Mouse (Mus musculus) gastrocnemius, postnatal 25 days (tissue): Measurements from ENCODE around the gene Vmn1r54. TPM values are rescaled to one million over a fixed set of nuclear protein-coding genes. Genes with fewer than 3 reads are reported as not detected.
"Not testable (repeated sequence)": the region's sequence is repeated elsewhere in the genome, so short reads cannot be mapped to it uniquely, and the experiment has no call there.

Source experiments
- DNase-seq: peaks from one replicate; pipeline ENCODE4 v3.0.0; 2022
- long read RNA-seq, 2 experiments: library from polyadenylated mRNA; stranded (forward); transcript quantifications; one replicate each; pipeline ENCODE4 v2.0.0; 2021
- total RNA-seq, 2 experiments: library from RNA; stranded (reverse); gene quantifications; 1 replicate in 1 of 2; 2 replicates in 1 of 2; pipeline ENCODE4 v1.2.3; 2021

The Vmn1r54 gene
- total RNA-seq, result not detected
- long read RNA-seq, experiment 1, result 0 reads
- long read RNA-seq, experiment 2, result 0 reads

GRCm38 (mm10) chr6:90246000-90246399, at the start of gene Vmn1r54:
Vmn1r54 (plus strand) TSS chr6:90246300.
- no peak for DNase-seq

GRCm38 (mm10) chr6:90202493-90202892, 43.6 kb upstream of the Vmn1r54 start, which contains the start of gene V1ra8:
V1ra8 (plus strand) TSS chr6:90202793.
- DNase-seq, result not testable (repeated sequence)

DNA sequence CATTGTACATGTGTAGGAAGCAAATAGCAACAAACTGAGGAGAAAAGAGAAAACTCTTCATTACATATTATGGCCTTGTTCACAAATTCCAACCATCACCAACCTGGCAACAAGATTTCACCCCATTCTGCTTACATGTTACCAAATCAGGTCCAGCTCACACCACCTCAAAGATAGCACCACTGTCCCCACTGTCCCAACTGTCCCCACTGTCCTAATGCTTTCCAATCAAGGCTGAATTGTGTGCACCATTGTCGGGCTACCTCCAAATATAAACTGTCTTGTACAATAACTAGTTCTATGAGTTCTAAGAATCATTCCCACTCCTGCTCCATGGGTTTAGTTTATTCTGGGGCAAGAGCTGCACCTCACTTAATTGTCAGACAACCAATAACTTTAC, 21.8 kb upstream of the Vmn1r54 start, which contains the start of gene Vmn1r53:
TSS of gene Vmn1r53 (minus strand) at position 101 of the 400 bp plus-strand sequence.
- no peak for DNase-seq

DNA sequence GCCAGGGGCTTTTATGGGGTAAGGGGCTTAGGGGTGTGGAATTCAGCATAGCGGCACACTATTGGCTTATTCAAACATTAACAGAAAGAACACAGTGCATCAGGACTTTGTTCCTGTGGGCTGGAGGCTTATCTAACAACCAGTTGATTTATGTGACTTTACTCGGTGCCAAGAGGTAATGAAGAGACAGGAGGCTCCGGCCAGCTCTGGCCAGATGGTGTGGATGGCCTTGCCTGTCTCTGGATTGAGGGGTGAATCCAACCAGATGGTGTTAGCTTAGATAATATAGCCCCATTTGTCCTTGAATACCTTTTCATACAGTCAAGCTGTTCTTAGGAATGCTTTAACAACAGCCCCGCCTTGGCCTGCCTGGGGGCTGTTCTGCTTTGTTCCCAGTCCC, 14.0 kb upstream of the Vmn1r54 start:
- not testable (repeated sequence) for DNase-seq

GRCm38 (mm10) chr6:90232681-90233080, 13.4 kb upstream of the Vmn1r54 start:
- DNase-seq, result no peak

GRCm38 (mm10) chr6:90244019-90244418, 2.1 kb upstream of the Vmn1r54 start:
- DNase-seq, result no peak

DNA sequence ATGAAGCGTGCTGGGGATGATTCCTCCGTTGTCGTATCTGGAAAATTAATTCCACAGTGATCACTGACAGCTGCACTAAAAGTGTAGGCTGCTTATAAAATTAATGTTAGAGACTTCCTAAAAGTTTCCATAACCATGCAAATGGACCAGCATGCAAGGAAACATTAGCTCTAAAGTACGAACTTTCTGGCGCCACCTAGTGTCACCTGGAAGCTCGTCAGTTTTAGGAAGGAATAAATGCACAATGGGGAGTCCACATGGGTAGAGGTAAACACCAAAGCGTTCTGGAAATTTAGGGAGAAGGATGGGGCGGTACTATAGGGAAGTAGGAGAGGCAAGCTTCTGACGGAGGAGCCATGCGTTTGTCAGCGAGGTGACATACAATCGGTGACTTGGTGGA, 42.2 kb downstream of the Vmn1r54 start:
- DNase-seq, result no peak

- DNase-seq, result no peak
Measured at GRCm38 (mm10) chr6:90300919-90301318, 54.8 kb downstream of the Vmn1r54 start, which contains the start of gene BC048671. BC048671 (plus strand) TSS chr6:90301219.

- DNase-seq, result no peak
Measured at GRCm38 (mm10) chr6:90306315-90306975, 60.3 kb downstream of the Vmn1r54 start.

DNA sequence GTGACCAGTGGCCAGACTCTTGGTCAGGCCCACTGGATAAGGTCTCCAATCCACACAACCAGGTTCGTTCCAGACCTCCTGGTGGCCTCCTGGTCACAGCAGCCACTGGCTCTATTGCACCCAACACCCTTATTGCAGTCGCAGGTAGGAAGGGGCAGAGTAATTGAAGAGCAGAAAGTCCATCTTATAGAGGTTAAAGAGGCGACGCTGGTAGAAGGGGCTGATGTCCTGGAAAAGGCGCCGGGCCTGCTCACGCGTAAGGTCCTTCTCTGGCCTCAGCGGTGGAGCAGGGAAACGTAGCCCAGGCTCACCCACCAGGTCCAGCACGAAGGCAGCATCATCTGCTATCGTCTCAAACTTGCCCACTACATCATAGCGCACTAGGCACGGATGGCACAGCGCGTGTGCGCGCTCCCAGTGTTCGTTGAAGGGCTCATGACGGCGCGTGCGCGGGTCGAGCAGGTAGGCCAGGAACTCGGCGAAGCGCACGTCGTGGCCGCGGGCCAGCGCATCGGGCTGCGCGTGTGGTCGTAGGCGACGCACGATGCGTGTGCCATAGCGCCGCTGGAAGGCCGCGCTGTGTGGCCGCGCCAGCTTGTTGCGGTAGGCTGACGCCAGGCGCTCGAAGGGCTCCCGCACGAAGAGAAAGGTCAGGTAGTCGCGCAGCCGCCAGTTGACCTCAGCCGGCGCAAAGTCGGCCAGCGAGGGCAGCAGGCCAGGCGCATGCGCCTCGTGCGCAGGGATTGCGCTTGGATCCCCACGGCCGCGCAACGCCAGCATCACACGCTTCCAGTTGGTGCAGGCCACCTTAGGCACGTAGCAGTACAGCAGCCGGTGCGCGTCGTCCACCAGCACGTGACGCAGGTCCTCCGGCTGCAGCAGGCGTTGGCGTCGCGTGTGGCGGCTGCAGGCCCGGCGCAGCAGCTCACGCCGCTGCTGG, 63.0 kb downstream of the Vmn1r54 start:
- no peak for DNase-seq

DNA sequence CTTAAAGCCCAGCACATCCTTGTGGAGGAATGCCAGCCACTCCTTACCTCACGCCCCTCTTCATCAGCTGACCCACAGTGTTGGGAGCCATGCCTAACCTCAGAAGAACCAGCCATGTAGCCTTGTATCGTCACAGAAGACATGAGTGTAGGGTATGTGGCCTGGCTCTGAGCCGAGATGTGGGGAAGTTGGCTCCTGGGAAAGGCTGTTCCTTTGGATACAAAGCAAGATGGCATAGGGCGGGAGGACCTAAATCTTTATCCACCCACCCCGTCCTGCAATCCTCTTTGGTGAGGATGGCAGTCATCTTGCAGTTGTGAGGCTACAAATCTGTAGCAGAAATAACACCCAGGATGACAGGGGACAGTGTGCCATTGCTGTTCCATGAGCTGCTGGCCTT, 69.9 kb downstream of the Vmn1r54 start:
- DNase-seq, result no peak

GRCm38 (mm10) chr6:90317510-90318258, 71.6 kb downstream of the Vmn1r54 start:
- DNase-seq, result no peak

DNA sequence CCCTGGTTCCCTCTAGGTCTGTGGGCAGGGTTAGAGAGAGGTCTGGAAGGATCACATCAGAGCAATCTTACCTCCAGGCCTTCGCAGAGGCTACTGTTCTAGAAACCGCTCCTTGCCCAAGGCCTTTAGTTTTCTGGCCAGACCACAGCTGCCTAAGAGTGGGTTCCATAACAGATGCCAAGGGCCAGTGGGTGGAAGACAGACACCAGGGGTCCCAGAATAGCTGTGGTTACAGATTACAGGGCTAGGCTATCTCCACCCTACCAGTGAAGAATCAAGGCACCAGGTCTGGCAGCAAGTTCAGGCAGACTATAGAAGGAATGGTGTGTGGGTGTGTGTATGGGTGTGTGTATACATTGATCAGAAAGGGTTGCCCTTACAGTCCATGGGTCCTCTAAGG, 72.9 kb downstream of the Vmn1r54 start:
- DNase-seq, result no peak

GRCm38 (mm10) chr6:90319475-90320191, 73.5 kb downstream of the Vmn1r54 start:
- peak; percentile 62 for DNase-seq

DNA sequence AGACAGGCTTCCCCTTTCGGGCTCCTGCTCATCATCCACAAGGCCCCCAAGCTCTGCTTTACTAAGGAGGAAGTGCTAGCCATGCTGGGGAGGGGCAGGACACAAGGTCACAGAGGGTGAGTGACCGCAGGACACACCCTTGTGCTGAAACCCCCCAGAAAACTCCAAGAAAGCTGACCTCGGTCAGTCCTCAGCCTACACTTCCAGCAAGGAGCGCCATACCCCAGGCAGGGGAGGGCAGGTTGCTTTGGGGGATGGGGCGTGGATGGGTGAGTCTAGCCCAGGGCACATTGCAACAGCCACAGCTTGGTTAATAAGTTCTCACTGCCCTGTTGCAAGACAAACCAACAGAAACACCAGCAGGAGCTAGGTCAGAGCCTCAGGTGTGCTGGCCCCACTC, 74.3 kb downstream of the Vmn1r54 start:
- DNase-seq, result no peak

Other genes starting within 250 kb of the Vmn1r54 start
- gene Vmn1r47, start 230.2 kb upstream of the Vmn1r54 start, total RNA-seq, result not detected
- gene Vmn1r48, start 209.5 kb upstream of the Vmn1r54 start, total RNA-seq, result not detected
- gene Vmn1r49, start 167.8 kb upstream of the Vmn1r54 start, total RNA-seq, result not detected
- gene Vmn1r50, start 144.9 kb upstream of the Vmn1r54 start, total RNA-seq, result not detected
- not detected for gene Vmn1r51, start 123.7 kb upstream of the Vmn1r54 start, total RNA-seq
- not detected for gene Vmn1r52, start 71.5 kb upstream of the Vmn1r54 start, total RNA-seq
- gene V1ra8, start 43.5 kb upstream of the Vmn1r54 start, total RNA-seq, result not detected
- gene Vmn1r53, start 21.9 kb upstream of the Vmn1r54 start, total RNA-seq, result not detected
- not detected for gene BC048671, start 54.9 kb downstream of the Vmn1r54 start, total RNA-seq
- under 1 TPM in 1 of 2 experiments, not detected in 1; 0.38 TPM for gene Chst13, start 78.9 kb downstream of the Vmn1r54 start, total RNA-seq
- gene Uroc1, start 87.0 kb downstream of the Vmn1r54 start, total RNA-seq, result not detected
- 10 to 100 TPM; 11.3 to 13.8 TPM for gene Zxdc, start 123.2 kb downstream of the Vmn1r54 start, total RNA-seq
- gene Cfap100, start 182.5 kb downstream of the Vmn1r54 start, total RNA-seq, result 1 to 10 TPM; 1.0 to 1.1 TPM
- gene Klf15, start 216.3 kb downstream of the Vmn1r54 start, total RNA-seq, result 10 to 100 TPM; 29.8 to 33.3 TPM
- 1 to 10 TPM; 5.0 to 7.6 TPM for gene Aldh1l1, start 240.1 kb downstream of the Vmn1r54 start, total RNA-seq